In genomic region chr15:93259933-93260332, GRCm38 (mm10) we compare ENCODE assay signal across 21 mouse cellular contexts. TPM values are rescaled to one million over a fixed set of nuclear protein-coding genes. Genes with fewer than 3 reads are reported as not detected.
DNase-seq lines count a peak whose midpoint lies in the region; ATAC-seq lines count a peak whose summit lies in the region.
"Had no signal": no experiment of that assay in that cellular context is flagged by ENCODE, and none has a peak within 500 bp of the region (broad histone marks: within the 10 kb centered on the region; RNA-seq: fewer than 3 reads in every experiment).

No protein-coding gene starts in this region.

- DNase-seq in 416B (ENCODE audit: low read depth): peak; percentile 64
- no peak for DNase-seq in right cerebral cortex, adult 18-20 months
- DNase-seq in left cerebral cortex, adult 9 months (ENCODE audit: low spot score in 2 of 2): no peak
- DNase-seq: adrenal gland, adult 8-10 months; adrenal gland, postnatal 14 days; adrenal gland, postnatal 36 days; B cell, adult 2 months; cerebellum, adult 11 months; cerebellum, adult 18-20 months; cerebellum, adult 8-10 months; cerebellum, adult 9-11 months; cerebellum, postnatal 14 days; cerebellum, postnatal 36 days; forebrain, postnatal 0 days had no signal

- peak; percentile 56 for ATAC-seq in common myeloid progenitor, adult 5-6 weeks (replicated peaks; ENCODE audit: low read depth, poor library complexity, severe bottlenecking)
- ATAC-seq in megakaryocyte progenitor cell, adult 5-6 weeks (replicated peaks; ENCODE audit: poor library complexity): peak; percentile 84
- ATAC-seq: activated CD4-positive, CD25-positive, alpha-beta regulatory T cell, adult 4 months; CD4-positive, CD25-positive, alpha-beta regulatory T cell, adult 4 months; forebrain, embryonic 13.5 days; forebrain, embryonic 15.5 days; forebrain, postnatal 0 days; Patski had no signal

RNA-seq across cellular contexts. Expression of gene Gxylt1, which starts 15.0 kb away (rescaled TPM):
- total RNA-seq in common myeloid progenitor, adult 5-6 weeks (2017): 19.9 and 20.7 TPM in 2 replicates
- total RNA-seq in megakaryocyte progenitor cell, adult 5-6 weeks (2015): 24.4 and 26.4 TPM in 2 replicates
- 36.5 and 42.5 TPM in 2 replicates for total RNA-seq in megakaryocyte progenitor cell, adult 5-6 weeks (2017)
